Mouse (Mus musculus) kidney, adult 2 months (tissue): ENCODE measurements around the gene Abcg1.

ENCODE experiments used
- CTCF ChIP-seq: fragments of 200-500 bp; conservative IDR thresholded peaks from 2 replicates; pipeline ENCODE4 v1.5.1; 2011; ENCODE audit warnings: low read depth, mild to moderate bottlenecking, control low read depth, low read length, moderate library complexity, mixed read lengths; ENCODE audit not compliant: insufficient read depth, insufficient read length
- POLR2A ChIP-seq: fragments of 200-500 bp; IDR thresholded peaks from one replicate; pipeline ENCODE4 v1.6.1; 2011; ENCODE audit warnings: low read depth, low read length, control low read depth

- TF ChIP-seq POLR2A: no peak
- no peak for TF ChIP-seq CTCF
Observed at GRCm38 (mm10) chr17:31153785-31154184, 96.3 kb downstream of the Abcg1 start.
